10 mouse cellular contexts compared by ENCODE assay signal in genomic region chr2:105679331-105679730, GRCm38 (mm10). TPM values are rescaled to one million over a fixed set of nuclear protein-coding genes. Genes with fewer than 3 reads are reported as not detected.
DNase-seq lines count a peak whose midpoint lies in the region; ATAC-seq and TF ChIP-seq lines count a peak whose summit lies in the region.
"Had no signal": no experiment of that assay in that cellular context is flagged by ENCODE, and none has a peak within 500 bp of the region (broad histone marks: within the 10 kb centered on the region; RNA-seq: fewer than 3 reads in every experiment).

No protein-coding gene starts in this region.

- H3K4me1 ChIP-seq in E14TG2a.4 (replicated peaks; ENCODE audit: low read depth, low read length), result peaks cover 75% of the 10 kb centered on the region
- H3K4me1 ChIP-seq in hindbrain, embryonic 10.5 days (replicated peaks), result peaks cover 70% of the 10 kb centered on the region
- H3K4me1 ChIP-seq in midbrain, embryonic 13.5 days (replicated peaks), result peaks cover 36% of the 10 kb centered on the region
- peaks cover 9% of the 10 kb centered on the region for H3K4me1 ChIP-seq in lung, adult 2 months (ENCODE audit: control insufficient read depth, insufficient read depth, low read length)

- WGBS in hindbrain, embryonic 10.5 days, result 0% methylated on average over 2 of the region's 2 CpGs
- WGBS in midbrain, embryonic 13.5 days, result 0% methylated on average over 2 of the region's 2 CpGs
- 11% methylated on average over 2 of the region's 2 CpGs for WGBS in lung, adult 2 months

- H3K4me3 ChIP-seq in E14TG2a.4 (replicated peaks; ENCODE audit: low read length), result peak overlapping the region; percentile 84
- peak overlapping the region; percentile 73 for H3K4me3 ChIP-seq in hindbrain, embryonic 10.5 days
- peak overlapping the region; percentile 25 for H3K4me3 ChIP-seq in midbrain, embryonic 13.5 days (replicated peaks)
- no peak overlapping the region for H3K4me3 ChIP-seq in lung, adult 2 months (replicated peaks; ENCODE audit: extremely low read depth, low read depth, low read length)

- H3K4me2 ChIP-seq in midbrain, embryonic 13.5 days (replicated peaks), result peak overlapping the region; percentile 44

- H3K36me3 ChIP-seq in E14TG2a.4 (ENCODE audit: insufficient read depth, low read length), result peaks cover 5% of the 10 kb centered on the region; the same call in 1 of the 2 replicates
- H3K36me3 ChIP-seq in hindbrain, embryonic 10.5 days, result no peaks in the 10 kb centered on the region
- H3K36me3 ChIP-seq in midbrain, embryonic 13.5 days, result no peaks in the 10 kb centered on the region

- peaks cover 51% of the 10 kb centered on the region for H3K27me3 ChIP-seq in E14TG2a.4 (ENCODE audit: insufficient read depth, low read length)
- peaks cover 99% of the 10 kb centered on the region for H3K27me3 ChIP-seq in hindbrain, embryonic 10.5 days (ENCODE audit: insufficient read depth, poor library complexity, severe bottlenecking)
- peaks cover 95% of the 10 kb centered on the region for H3K27me3 ChIP-seq in midbrain, embryonic 13.5 days

- no peak for ATAC-seq in midbrain, embryonic 13.5 days
- no peak for ATAC-seq in megakaryocyte, adult 5-6 weeks (ENCODE audit: poor library complexity, severe bottlenecking)
- ATAC-seq in cerebellum, adult (ENCODE audit: insufficient number of reproducible peaks, low FRiP score, low TSS enrichment), result no peak

- peak; percentile 26 for DNase-seq in brain, embryonic 14.5 days (ENCODE audit: low read depth)
- DNase-seq in hindbrain, embryonic 10.5 days (ENCODE audit: low spot score), result no peak
- no peak for DNase-seq in adrenal gland, adult 8-10 months
- DNase-seq in lung, adult 2 months, result no peak
- DNase-seq: heart, adult 18-20 months had no signal

- H3K9me3 ChIP-seq in E14TG2a.4 (ENCODE audit: low read length), result no peaks in the 10 kb centered on the region
- H3K9me3 ChIP-seq in hindbrain, embryonic 10.5 days, result no peaks in the 10 kb centered on the region
- no peaks in the 10 kb centered on the region for H3K9me3 ChIP-seq in midbrain, embryonic 13.5 days

- H3K27ac ChIP-seq in hindbrain, embryonic 10.5 days, result peak overlapping the region; percentile 79
- H3K27ac ChIP-seq in midbrain, embryonic 13.5 days, result 0 out of 2 replicates have a peak overlapping the region, but pooled peaks have one; percentile 45

- no peak for TF ChIP-seq CTCF in E14TG2a.4 (conservative IDR thresholded peaks at IDR 0.05; ENCODE audit: low read length)
- no peak for TF ChIP-seq CTCF in brain, embryonic 14.5 days (IDR thresholded peaks at IDR 0.05; ENCODE audit: borderline replicate concordance, extremely low read depth, insufficient read depth, insufficient read length)
- TF ChIP-seq CTCF in lung, adult 2 months (IDR thresholded peaks at IDR 0.05; ENCODE audit: insufficient read depth, low read length), result no peak

- peak overlapping the region; percentile 48 for H3K9ac ChIP-seq in midbrain, embryonic 13.5 days (replicated peaks)

- no peak for TF ChIP-seq POLR2A in brain, embryonic 14.5 days (IDR thresholded peaks at IDR 0.05; ENCODE audit: borderline replicate concordance, extremely low read depth, insufficient read depth, insufficient read length, poor library complexity, severe bottlenecking)
- no peak for TF ChIP-seq POLR2A in lung, adult 2 months (IDR thresholded peaks at IDR 0.05; ENCODE audit: borderline replicate concordance, extremely low read depth, low read depth, low read length)

RNA-seq across cellular contexts. Expression of gene Pax6, which starts 10.6 kb away (rescaled TPM):
- 63.3 and 76.2 TPM in 2 replicates for polyA plus RNA-seq in brain, embryonic 14.5 days (2012; rRNA removed)
- 24.7 and 27.0 TPM in 2 replicates for polyA plus RNA-seq in hindbrain, embryonic 10.5 days (2016; fragmentation: Nextera tagmentation; extraction: Ambion mirVana)
- 39.9 and 40.9 TPM in 2 replicates for polyA plus RNA-seq in midbrain, embryonic 13.5 days (2015; fragmentation: Nextera tagmentation; extraction: Ambion mirVana)
- total RNA-seq in adrenal gland, adult 8-10 months (2022), result not detected
- total RNA-seq in megakaryocyte, adult 5-6 weeks (2015), result not detected in 2 replicates
- not detected in 2 replicates for total RNA-seq in megakaryocyte, adult 5-6 weeks (2017)
- not detected in 2 replicates for polyA plus RNA-seq in lung, adult 2 months (2012; rRNA removed)
- total RNA-seq: heart, adult 18-20 months had no signal
- polyA plus RNA-seq: lung, embryonic 16.5 days had no signal

Comparison
In these comparisons a context has a peak if more than half of its experiments do, and no peak if none do; other contexts are left out.
1. RNA of gene Pax6, which starts 10.6 kb away (polyA plus RNA-seq): 63.3 to 76.2 TPM in brain, embryonic 14.5 days, 39.9 to 40.9 TPM in midbrain, embryonic 13.5 days and 24.7 to 27.0 TPM in hindbrain, embryonic 10.5 days; not detected in lung, adult 2 months; every median in the first group is over 10 times any median in the second.